ENCODE assay signal across 8 mouse cellular contexts in genomic region chr6:54592938-54593535, GRCm38 (mm10). TPM values are rescaled to one million over a fixed set of nuclear protein-coding genes. Genes with fewer than 3 reads are reported as not detected.
DNase-seq lines count a peak whose midpoint lies in the region; ATAC-seq lines count a peak whose summit lies in the region.

No protein-coding gene starts in this region.

- peak; percentile 79 for ATAC-seq in hindbrain, embryonic 12.5 days (ENCODE audit: low FRiP score)

- H3K4me1 ChIP-seq in hindbrain, embryonic 12.5 days = peaks cover 33% of the 10 kb centered on the region

- no peaks in the 10 kb centered on the region for H3K27me3 ChIP-seq in hindbrain, embryonic 12.5 days

- peak overlapping the region; percentile 79 for H3K27ac ChIP-seq in hindbrain, embryonic 12.5 days

- no peaks in the 10 kb centered on the region for H3K36me3 ChIP-seq in hindbrain, embryonic 12.5 days

- H3K4me3 ChIP-seq in hindbrain, embryonic 12.5 days = peak overlapping the region; percentile 54

- under 1% methylated on average over 20 of the region's 20 CpGs for WGBS in hindbrain, embryonic 12.5 days

- H3K4me2 ChIP-seq in hindbrain, embryonic 12.5 days (replicated peaks) = peak overlapping the region; percentile 70

- peak; percentile 93 for DNase-seq in R1 (ENCODE audit: low read depth, low spot score)
- DNase-seq in cerebellum, postnatal 14 days = peak; percentile 94 to 95
- DNase-seq in frontal cortex, postnatal 14 days (ENCODE audit: low spot score in 2 of 2) = peak; percentile 91 to 92
- DNase-seq in layer of hippocampus, postnatal 14 days (ENCODE audit: low spot score in 2 of 2) = peak; percentile 93 to 96
- DNase-seq in lung, postnatal 10 days = peak; percentile 96
- peak; percentile 79 for DNase-seq in ovary, postnatal 14 days (ENCODE audit: low spot score)
- peak; percentile 59 to 60 for DNase-seq in thymus, postnatal 10 days (ENCODE audit: low spot score in 2 of 2)

- no peaks in the 10 kb centered on the region for H3K9me3 ChIP-seq in hindbrain, embryonic 12.5 days (replicated peaks)

- peak overlapping the region; percentile 68 for H3K9ac ChIP-seq in hindbrain, embryonic 12.5 days

RNA-seq across cellular contexts. Expression of gene Plekha8, which starts 1.9 kb away (rescaled TPM):
- polyA plus RNA-seq in hindbrain, embryonic 12.5 days (2016; fragmentation: Nextera tagmentation; extraction: Ambion mirVana) = 17.7 and 19.4 TPM in 2 replicates
- total RNA-seq in layer of hippocampus, postnatal 14 days (2021) = 10 to 100 TPM; 11.5 to 13.4 TPM

RNA-seq across cellular contexts. Expression of gene Fkbp14, which starts 4.1 kb away (rescaled TPM):
- polyA plus RNA-seq in hindbrain, embryonic 12.5 days (2016; fragmentation: Nextera tagmentation; extraction: Ambion mirVana) = 21.0 and 26.4 TPM in 2 replicates
- total RNA-seq in layer of hippocampus, postnatal 14 days (2021) = 10 to 100 TPM; 12.5 to 16.6 TPM

RNA-seq across cellular contexts. Expression of gene Scrn1, which starts 26.7 kb away (rescaled TPM):
- polyA plus RNA-seq in hindbrain, embryonic 12.5 days (2016; fragmentation: Nextera tagmentation; extraction: Ambion mirVana) = 79.3 and 89.4 TPM in 2 replicates
- 100 to 1,000 TPM; 134 to 135 TPM for total RNA-seq in layer of hippocampus, postnatal 14 days (2021)

Comparison
In these comparisons a context has a peak if more than half of its experiments do, and no peak if none do; other contexts are left out.
1. Peak in every context shown above with its lines: DNase-seq, ATAC-seq, H3K4me3 ChIP-seq and H3K27ac ChIP-seq.